Mouse (Mus musculus) stomach, adult 2 months (tissue): ENCODE measurements around the gene Hpse. TPM values are rescaled to one million over a fixed set of nuclear protein-coding genes. Genes with fewer than 3 reads are reported as not detected.

ENCODE experiments used
- polyA plus RNA-seq: library from polyadenylated mRNA; depleted of rRNA; stranded (reverse); fragments of >200 nt; gene quantifications from 2 replicates; pipeline ENCODE4 v1.2.3, GENCODE M21; 2012; rRNA removed

The Hpse gene
- polyA plus RNA-seq: 2.9 and 10.1 TPM in 2 replicates

GRCm38 (mm10) chr5:100719235-100720088 is at the start of gene Hpse:
Gene Hpse (minus strand): TSS chr5:100719716.

GRCm38 (mm10) chr5:100674711-100675376 is 44.7 kb downstream of the Hpse start, which contains the start of gene Coq2:
Gene Coq2 (minus strand): TSS chr5:100675140.

Other genes starting within 250 kb of the Hpse start
- 0.63 and 1.0 TPM in 2 replicates for gene Lin54, start 219.1 kb downstream of the Hpse start, polyA plus RNA-seq
- gene Cops4, start 201.4 kb downstream of the Hpse start, polyA plus RNA-seq: 5.2 and 5.8 TPM in 2 replicates
- 115 and 151 TPM in 2 replicates for gene Plac8, start 147.5 kb downstream of the Hpse start, polyA plus RNA-seq
- gene Coq2, start 44.6 kb downstream of the Hpse start, polyA plus RNA-seq: 53.1 and 141 TPM in 2 replicates
- gene Helq, start 78.9 kb upstream of the Hpse start, polyA plus RNA-seq: 1.4 and 2.2 TPM in 2 replicates
- gene Mrps18c, start 78.9 kb upstream of the Hpse start, polyA plus RNA-seq: 4.3 and 5.3 TPM in 2 replicates
- gene Abraxas1, start 101.2 kb upstream of the Hpse start, polyA plus RNA-seq: 0.35 and 1.1 TPM in 2 replicates
- 0.64 and 0.88 TPM in 2 replicates for gene Gpat3, start 126.0 kb upstream of the Hpse start, polyA plus RNA-seq